Mouse (Mus musculus): ENCODE data around the gene Thap2. TPM values are rescaled to one million over a fixed set of nuclear protein-coding genes. Genes with fewer than 3 reads are reported as not detected.

Gene Thap2
- polyA plus RNA-seq, 1 experiment from 2014 or later, result 18.2 TPM

DNA sequence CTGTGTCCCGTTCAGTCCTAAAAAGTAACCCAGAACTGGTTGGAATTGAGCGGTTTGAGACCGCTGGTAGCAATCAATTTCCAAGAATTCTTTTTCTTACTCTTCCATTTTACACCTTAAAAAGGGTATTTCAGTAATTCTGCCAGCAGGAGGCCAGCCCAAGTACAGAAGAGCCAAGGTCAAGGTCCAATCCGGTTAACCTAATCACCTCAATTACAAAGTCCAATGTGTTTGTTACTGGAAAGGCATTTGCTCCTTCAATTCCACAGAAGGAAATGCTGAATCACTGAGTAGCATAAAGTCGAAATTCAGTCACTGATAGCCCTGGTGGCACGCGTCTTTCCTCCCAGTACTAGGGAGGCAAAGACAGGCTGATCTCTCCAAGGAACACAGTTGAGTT lies 25.2 kb downstream of the Thap2 start:
- 90% methylated on average over 7 of the region's 7 CpGs for WGBS (ENCODE audit: insufficient replicate concordance)
- Histone ChIP-seq H3K36me3 (ENCODE audit: control insufficient read depth, insufficient read depth, low read length) (no peaks in the 10 kb centered on the region; the same call in 1 of the 2 replicates), H3K27ac (ENCODE audit: low read depth, low read length) (no peak overlapping the region), H3K9me3 (replicated peaks; ENCODE audit: control insufficient read depth, low read length) (no peaks in the 10 kb centered on the region), H3K27me3 (ENCODE audit: control insufficient read depth, insufficient read depth, low read length) (no peaks in the 10 kb centered on the region), H3K9ac (ENCODE audit: low read depth, low read length) (no peak overlapping the region), H3K4me2 (no peak overlapping the region), H3K4me3 (ENCODE audit: low read depth, low read length) (no peak overlapping the region), H3K4me1 (ENCODE audit: control insufficient read depth, insufficient read depth, low read length) (0 out of 2 replicates have a peak, but pooled peaks cover 6% of the 10 kb centered on the region)
- ATAC-seq (replicated peaks; ENCODE audit: insufficient number of reproducible peaks, low FRiP score, low TSS enrichment), result no peak

DNA sequence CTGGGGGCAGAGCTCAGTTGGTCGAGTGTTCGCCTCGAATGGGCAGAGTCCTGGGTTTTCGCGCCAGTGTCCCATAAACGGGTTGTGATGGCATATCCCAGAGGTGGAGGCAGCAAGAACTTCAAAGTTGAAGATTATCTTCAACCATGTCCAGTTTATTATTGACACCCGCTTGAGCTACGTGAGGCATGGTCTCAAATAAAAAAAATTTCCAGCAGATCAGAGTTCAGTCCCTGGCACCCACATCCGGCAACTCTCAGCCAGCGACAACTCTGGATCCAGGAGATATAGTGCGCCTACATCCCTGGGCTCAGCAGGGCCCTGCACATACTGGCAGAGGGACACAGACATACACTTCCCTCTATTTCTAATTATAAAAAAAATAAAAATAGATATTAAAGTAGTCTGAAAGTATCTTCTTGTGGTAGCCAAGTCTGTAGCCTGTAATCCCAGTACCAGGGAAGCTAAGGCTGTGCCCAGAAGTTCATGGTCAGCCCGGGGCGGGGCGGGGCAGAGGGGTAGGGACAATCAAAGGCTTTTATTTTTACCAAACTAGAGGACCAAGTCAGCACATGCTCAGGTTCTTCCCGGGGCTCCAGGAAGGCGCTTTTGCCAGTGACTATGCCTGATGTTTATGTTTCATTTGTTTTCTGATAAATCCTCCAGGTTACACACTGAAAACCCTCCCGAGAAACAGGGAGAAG lies 25.9 kb downstream of the Thap2 start:
- Histone ChIP-seq H3K4me1 (ENCODE audit: control insufficient read depth, insufficient read depth, low read length) (0 out of 2 replicates have a peak, but pooled peaks cover 6% of the 10 kb centered on the region), H3K36me3 (ENCODE audit: control insufficient read depth, insufficient read depth, low read length) (no peaks in the 10 kb centered on the region; the same call in 1 of the 2 replicates), H3K27me3 (ENCODE audit: control insufficient read depth, insufficient read depth, low read length) (no peaks in the 10 kb centered on the region), H3K27ac (ENCODE audit: low read depth, low read length) (no peak overlapping the region), H3K4me2 (no peak overlapping the region), H3K4me3 (ENCODE audit: low read depth, low read length) (no peak overlapping the region), H3K9ac (ENCODE audit: low read depth, low read length) (no peak overlapping the region), H3K9me3 (replicated peaks; ENCODE audit: control insufficient read depth, low read length) (no peaks in the 10 kb centered on the region)
- no peak for ATAC-seq (replicated peaks; ENCODE audit: insufficient number of reproducible peaks, low FRiP score, low TSS enrichment)
- 89% methylated on average over 17 of the region's 17 CpGs for WGBS (ENCODE audit: insufficient replicate concordance)

DNA sequence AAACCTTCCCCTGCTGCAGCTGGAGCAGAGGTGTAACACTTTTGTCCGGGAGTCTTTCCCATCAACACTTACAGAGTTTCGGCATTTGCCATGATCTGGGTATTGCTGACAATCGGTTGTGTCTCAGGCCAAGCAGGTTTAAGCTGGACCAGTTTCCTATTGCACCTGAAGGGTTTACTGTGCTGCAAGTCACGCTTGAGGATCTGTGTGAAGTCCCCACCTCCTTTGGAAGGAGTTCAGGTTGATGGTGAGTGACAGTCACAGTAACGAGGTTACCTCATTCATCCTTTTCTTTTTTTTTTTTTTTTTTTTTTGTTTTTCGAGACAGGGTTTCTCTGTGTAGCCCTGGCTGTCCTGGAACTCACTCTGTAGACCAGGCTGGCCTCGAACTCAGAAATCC lies 28.1 kb downstream of the Thap2 start:
- no peak for ATAC-seq (replicated peaks; ENCODE audit: insufficient number of reproducible peaks, low FRiP score, low TSS enrichment)
- Histone ChIP-seq H3K36me3 (ENCODE audit: control insufficient read depth, insufficient read depth, low read length) (no peaks in the 10 kb centered on the region; the same call in 1 of the 2 replicates), H3K27ac (ENCODE audit: low read depth, low read length) (no peak overlapping the region), H3K4me2 (no peak overlapping the region), H3K4me3 (ENCODE audit: low read depth, low read length) (no peak overlapping the region), H3K9ac (ENCODE audit: low read depth, low read length) (no peak overlapping the region), H3K4me1 (ENCODE audit: control insufficient read depth, insufficient read depth, low read length) (0 out of 2 replicates have a peak, but pooled peaks cover under 1% of the 10 kb centered on the region), H3K9me3 (replicated peaks; ENCODE audit: control insufficient read depth, low read length) (no peaks in the 10 kb centered on the region), H3K27me3 (ENCODE audit: control insufficient read depth, insufficient read depth, low read length) (no peaks in the 10 kb centered on the region)
- WGBS (ENCODE audit: insufficient replicate concordance), result 84% methylated on average over 5 of the region's 7 CpGs

DNA sequence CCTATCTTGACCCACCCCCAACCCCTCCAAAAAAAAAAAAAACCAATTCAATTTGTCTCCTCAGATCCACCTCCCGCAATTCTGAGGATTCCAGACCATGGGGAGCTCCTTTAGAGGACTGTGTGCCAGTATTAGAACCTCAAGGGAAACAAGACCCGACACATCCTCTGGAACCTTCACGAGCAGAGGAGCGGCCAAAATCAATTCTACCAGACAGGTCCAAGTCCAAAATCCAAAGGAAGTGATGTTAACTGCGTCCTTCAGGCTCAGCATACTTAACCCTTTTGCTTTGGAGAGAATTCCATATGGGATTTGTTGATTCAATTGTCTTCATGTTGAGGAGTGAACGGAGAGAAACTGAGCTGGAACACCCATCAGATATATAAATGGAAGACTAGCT lies 29.2 kb downstream of the Thap2 start:
- Histone ChIP-seq H3K36me3 (ENCODE audit: control insufficient read depth, insufficient read depth, low read length) (no peaks in the 10 kb centered on the region; the same call in 1 of the 2 replicates), H3K4me2 (no peak overlapping the region), H3K4me1 (ENCODE audit: control insufficient read depth, insufficient read depth, low read length) (no peaks in the 10 kb centered on the region), H3K9me3 (replicated peaks; ENCODE audit: control insufficient read depth, low read length) (no peaks in the 10 kb centered on the region), H3K27ac (ENCODE audit: low read depth, low read length) (no peak overlapping the region), H3K4me3 (ENCODE audit: low read depth, low read length) (no peak overlapping the region), H3K9ac (ENCODE audit: low read depth, low read length) (no peak overlapping the region), H3K27me3 (ENCODE audit: control insufficient read depth, insufficient read depth, low read length) (no peaks in the 10 kb centered on the region)
- 89% methylated on average over 6 of the region's 6 CpGs for WGBS (ENCODE audit: insufficient replicate concordance)
- ATAC-seq (replicated peaks; ENCODE audit: insufficient number of reproducible peaks, low FRiP score, low TSS enrichment), result no peak

DNA sequence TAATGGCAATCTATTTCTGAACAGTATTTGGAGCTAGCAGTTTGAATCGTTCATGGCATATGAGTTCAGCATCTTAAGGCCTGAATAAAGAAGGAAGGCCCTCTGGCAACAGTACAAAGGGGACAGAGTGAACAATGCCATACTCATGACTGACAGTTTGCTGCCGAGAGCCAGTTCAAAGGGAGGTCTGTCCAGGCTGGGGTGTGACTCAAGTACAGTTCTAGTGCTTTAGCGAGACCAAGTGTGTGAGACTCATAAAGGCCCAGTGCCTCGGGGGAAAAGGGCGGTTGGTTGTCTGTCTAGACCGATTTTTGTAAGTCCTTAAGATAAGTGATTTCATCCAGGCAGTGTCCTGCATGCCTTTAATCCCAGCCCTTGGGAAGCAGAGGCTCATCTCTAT lies 29.7 kb downstream of the Thap2 start:
- no peaks in the 10 kb centered on the region; the same call in 1 of the 2 replicates for H3K36me3 ChIP-seq (ENCODE audit: control insufficient read depth, insufficient read depth, low read length)
- H3K4me2 ChIP-seq, result no peak overlapping the region
- no peak for ATAC-seq (replicated peaks; ENCODE audit: insufficient number of reproducible peaks, low FRiP score, low TSS enrichment)
- H3K4me3 ChIP-seq (ENCODE audit: low read depth, low read length), result no peak overlapping the region
- H3K9ac ChIP-seq (ENCODE audit: low read depth, low read length), result no peak overlapping the region
- no peaks in the 10 kb centered on the region for H3K9me3 ChIP-seq (replicated peaks; ENCODE audit: control insufficient read depth, low read length)
- WGBS (ENCODE audit: insufficient replicate concordance), result 74% methylated on average over 6 of the region's 6 CpGs
- no peaks in the 10 kb centered on the region for H3K27me3 ChIP-seq (ENCODE audit: control insufficient read depth, insufficient read depth, low read length)
- H3K27ac ChIP-seq (ENCODE audit: low read depth, low read length), result no peak overlapping the region
- H3K4me1 ChIP-seq (ENCODE audit: control insufficient read depth, insufficient read depth, low read length), result no peaks in the 10 kb centered on the region

DNA sequence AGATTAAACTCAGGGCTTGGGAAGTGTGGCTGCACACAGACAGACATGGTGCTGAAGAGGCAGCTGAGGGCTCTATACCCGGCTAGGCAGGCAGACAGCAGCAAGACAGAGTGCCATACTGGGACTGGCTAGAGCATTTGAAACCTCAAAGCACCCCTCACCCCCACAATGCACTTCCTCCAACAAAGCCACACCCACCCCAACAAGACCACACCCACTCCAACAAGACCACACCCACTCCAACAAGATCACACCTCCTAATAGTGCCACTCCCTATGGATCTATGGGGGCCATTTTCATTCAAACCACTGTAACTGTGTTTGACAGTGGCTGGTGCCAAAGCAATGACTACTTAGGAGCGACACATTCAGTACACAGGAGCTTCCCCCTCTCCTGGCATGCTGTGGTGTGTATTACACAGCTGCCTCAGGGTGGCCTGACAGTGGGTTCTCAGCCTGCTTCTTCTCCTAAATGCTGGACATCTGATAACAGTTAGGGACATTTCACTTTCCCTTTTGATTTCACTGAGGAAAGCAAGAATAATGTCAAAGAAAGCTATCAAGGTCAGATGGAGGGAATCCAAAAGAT lies 33.3 kb downstream of the Thap2 start:
- H3K27ac ChIP-seq (ENCODE audit: low read depth, low read length), result no peak overlapping the region
- no peak for ATAC-seq (replicated peaks; ENCODE audit: insufficient number of reproducible peaks, low FRiP score, low TSS enrichment)

DNA sequence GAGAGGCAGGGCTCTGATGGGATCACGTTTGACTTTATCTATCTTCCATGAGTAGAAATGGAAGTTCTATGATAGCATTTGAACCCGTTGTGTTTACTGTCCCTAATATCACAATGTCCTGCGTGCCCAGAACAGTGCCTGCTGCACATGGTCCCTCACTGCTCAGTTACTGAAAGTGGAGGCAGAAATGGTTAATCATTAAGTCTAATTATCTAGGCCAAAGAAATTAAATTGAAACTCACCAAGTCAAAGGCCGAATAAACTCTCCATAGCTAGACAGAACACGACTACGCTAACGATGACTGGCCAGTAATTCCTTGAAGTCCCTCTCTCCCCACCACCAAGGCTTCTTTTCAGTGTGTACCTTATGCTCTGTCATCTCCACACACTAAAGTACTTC lies 34.7 kb downstream of the Thap2 start:
- H3K27ac ChIP-seq (ENCODE audit: low read depth, low read length), result no peak overlapping the region
- no peak overlapping the region for H3K9ac ChIP-seq (ENCODE audit: low read depth, low read length)
- H3K36me3 ChIP-seq (ENCODE audit: control insufficient read depth, insufficient read depth, low read length), result 0 out of 2 replicates have a peak, but pooled peaks cover 3% of the 10 kb centered on the region
- H3K9me3 ChIP-seq (replicated peaks; ENCODE audit: control insufficient read depth, low read length), result no peaks in the 10 kb centered on the region
- H3K4me3 ChIP-seq (ENCODE audit: low read depth, low read length), result no peak overlapping the region
- no peaks in the 10 kb centered on the region for H3K4me1 ChIP-seq (ENCODE audit: control insufficient read depth, insufficient read depth, low read length)
- 86% methylated on average over 7 of the region's 7 CpGs for WGBS (ENCODE audit: insufficient replicate concordance)
- no peak overlapping the region for H3K4me2 ChIP-seq
- no peak for ATAC-seq (replicated peaks; ENCODE audit: insufficient number of reproducible peaks, low FRiP score, low TSS enrichment)
- H3K27me3 ChIP-seq (ENCODE audit: control insufficient read depth, insufficient read depth, low read length), result no peaks in the 10 kb centered on the region

More for the DNA sequence above, 33.3 kb downstream of the Thap2 start:
- H3K4me3 ChIP-seq (ENCODE audit: low read depth, low read length), result no peak overlapping the region
- H3K9ac ChIP-seq (ENCODE audit: low read depth, low read length), result no peak overlapping the region
- H3K27me3 ChIP-seq (ENCODE audit: control insufficient read depth, insufficient read depth, low read length), result no peaks in the 10 kb centered on the region
- H3K4me1 ChIP-seq (ENCODE audit: control insufficient read depth, insufficient read depth, low read length), result no peaks in the 10 kb centered on the region
- no peaks in the 10 kb centered on the region for H3K36me3 ChIP-seq (ENCODE audit: control insufficient read depth, insufficient read depth, low read length)
- H3K9me3 ChIP-seq (replicated peaks; ENCODE audit: control insufficient read depth, low read length), result no peaks in the 10 kb centered on the region
- no peak overlapping the region for H3K4me2 ChIP-seq
- WGBS (ENCODE audit: insufficient replicate concordance), result 81% methylated on average over 2 of the region's 2 CpGs

DNA sequence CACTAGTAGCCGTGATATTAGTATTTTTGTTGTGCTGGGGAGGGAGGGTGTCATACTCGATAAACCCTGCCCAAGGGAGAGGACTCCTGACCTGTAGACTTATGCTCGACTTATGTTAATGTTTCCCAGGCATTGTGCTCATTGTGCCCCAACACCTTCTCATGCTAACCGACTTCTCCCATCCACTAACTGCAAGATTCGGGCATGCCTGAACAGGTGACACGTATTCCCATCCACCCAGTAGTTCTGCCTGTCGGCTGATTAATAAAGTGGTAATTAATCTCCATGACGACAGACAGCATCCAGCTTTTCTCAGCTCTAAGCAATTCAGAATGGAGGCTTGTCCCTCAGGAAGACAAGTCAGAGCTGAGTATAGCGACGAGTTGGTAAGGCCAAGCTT lies 35.2 kb downstream of the Thap2 start:
- H3K9me3 ChIP-seq (replicated peaks; ENCODE audit: control insufficient read depth, low read length), result no peaks in the 10 kb centered on the region
- H3K4me3 ChIP-seq (ENCODE audit: low read depth, low read length), result no peak overlapping the region
- no peaks in the 10 kb centered on the region for H3K4me1 ChIP-seq (ENCODE audit: control insufficient read depth, insufficient read depth, low read length)
- 0 out of 2 replicates have a peak, but pooled peaks cover 3% of the 10 kb centered on the region for H3K36me3 ChIP-seq (ENCODE audit: control insufficient read depth, insufficient read depth, low read length)
- H3K4me2 ChIP-seq, result no peak overlapping the region
- no peaks in the 10 kb centered on the region for H3K27me3 ChIP-seq (ENCODE audit: control insufficient read depth, insufficient read depth, low read length)
- H3K27ac ChIP-seq (ENCODE audit: low read depth, low read length), result no peak overlapping the region
- no peak for ATAC-seq (replicated peaks; ENCODE audit: insufficient number of reproducible peaks, low FRiP score, low TSS enrichment)
- H3K9ac ChIP-seq (ENCODE audit: low read depth, low read length), result no peak overlapping the region
- 78% methylated on average over 10 of the region's 10 CpGs for whole genome bisulfite sequencing (ENCODE audit: insufficient replicate concordance)

All from heart, embryonic 11.5 days (tissue).